Mouse (Mus musculus): ENCODE data around the gene Pdzd2.
A peak's percentile ranks its signal among the peaks of the same experiment; 100 is the strongest.

The Pdzd2 gene

GRCm38 (mm10) chr15:12532568-12532967 lies 207.2 kb downstream of the Pdzd2 start:
- DNase-seq (ENCODE audit: low spot score): no peak

- DNase-seq (ENCODE audit: low spot score): no peak
Measured at GRCm38 (mm10) chr15:12522810-12523209, 216.9 kb downstream of the Pdzd2 start.

GRCm38 (mm10) chr15:12520292-12520691 lies 219.4 kb downstream of the Pdzd2 start:
- no peak for DNase-seq (ENCODE audit: low spot score)

- no peak for DNase-seq (ENCODE audit: low spot score)
Measured at GRCm38 (mm10) chr15:12518370-12518973, 221.3 kb downstream of the Pdzd2 start.

- DNase-seq (ENCODE audit: low spot score): no peak
Measured at GRCm38 (mm10) chr15:12517314-12517813, 222.4 kb downstream of the Pdzd2 start.

GRCm38 (mm10) chr15:12515272-12515844 lies 224.4 kb downstream of the Pdzd2 start:
- no peak for DNase-seq (ENCODE audit: low spot score)

- DNase-seq (ENCODE audit: low spot score): no peak
Measured at GRCm38 (mm10) chr15:12513526-12513925, 226.2 kb downstream of the Pdzd2 start.

- DNase-seq (ENCODE audit: low spot score): no peak
Measured at GRCm38 (mm10) chr15:12508765-12509377, 230.9 kb downstream of the Pdzd2 start.

- no peak for DNase-seq (ENCODE audit: low spot score)
Measured at GRCm38 (mm10) chr15:12507523-12507922, 232.2 kb downstream of the Pdzd2 start.

GRCm38 (mm10) chr15:12506514-12506913 lies 233.2 kb downstream of the Pdzd2 start:
- no peak for DNase-seq (ENCODE audit: low spot score)

- no peak for DNase-seq (ENCODE audit: low spot score)
Measured at GRCm38 (mm10) chr15:12506085-12506484, 233.6 kb downstream of the Pdzd2 start.

- no peak for DNase-seq (ENCODE audit: low spot score)
Measured at GRCm38 (mm10) chr15:12505556-12505955, 234.2 kb downstream of the Pdzd2 start.

GRCm38 (mm10) chr15:12503907-12504306 lies 235.8 kb downstream of the Pdzd2 start:
- DNase-seq (ENCODE audit: low spot score): no peak

GRCm38 (mm10) chr15:12501924-12502548 lies 237.7 kb downstream of the Pdzd2 start:
- no peak for DNase-seq (ENCODE audit: low spot score)

GRCm38 (mm10) chr15:12500674-12501073 lies 239.1 kb downstream of the Pdzd2 start:
- DNase-seq (ENCODE audit: low spot score): no peak

- DNase-seq (ENCODE audit: low spot score): no peak
Measured at GRCm38 (mm10) chr15:12494084-12494483, 245.6 kb downstream of the Pdzd2 start.

- no peak for DNase-seq (ENCODE audit: low spot score)
Measured at GRCm38 (mm10) chr15:12493258-12493657, 246.5 kb downstream of the Pdzd2 start.

GRCm38 (mm10) chr15:12490969-12491368 lies 248.8 kb downstream of the Pdzd2 start:
- peak; percentile 40 for DNase-seq (ENCODE audit: low spot score)

GRCm38 (mm10) chr15:12490527-12490926 lies 249.2 kb downstream of the Pdzd2 start:
- DNase-seq (ENCODE audit: low spot score): no peak

GRCm38 (mm10) chr15:12488316-12488715 lies 251.4 kb downstream of the Pdzd2 start:
- no peak for DNase-seq (ENCODE audit: low spot score)

GRCm38 (mm10) chr15:12481261-12481660 lies 258.5 kb downstream of the Pdzd2 start:
- DNase-seq (ENCODE audit: low spot score): no peak

GRCm38 (mm10) chr15:12480369-12480768 lies 259.4 kb downstream of the Pdzd2 start:
- no peak for DNase-seq (ENCODE audit: low spot score)

- DNase-seq (ENCODE audit: low spot score): no peak
Measured at GRCm38 (mm10) chr15:12479326-12479725, 260.4 kb downstream of the Pdzd2 start.

All from layer of hippocampus, adult 9-10 months (tissue).